Mouse (Mus musculus) adrenal gland, adult 8-10 months (tissue): ENCODE data around the gene Gfy. TPM values are rescaled to one million over a fixed set of nuclear protein-coding genes. Genes with fewer than 3 reads are reported as not detected.
"Not testable (repeated sequence)": the region's sequence is repeated elsewhere in the genome, so short reads cannot be mapped to it uniquely, and the experiment has no call there.

Experiments
- DNase-seq: peaks from one replicate; pipeline ENCODE4 v3.0.0; 2022
- total RNA-seq, 4 experiments: library from RNA; stranded (reverse); gene quantifications; 2 replicates each; pipeline ENCODE4 v1.2.4; 2022

Gene Gfy
- total RNA-seq, 4 experiments from 2014 or later = not detected

- DNase-seq = no peak
Measured at GRCm38 (mm10) chr7:45193406-45193805, 14.0 kb upstream of the Gfy start.

GRCm38 (mm10) chr7:45192585-45193310 lies 13.4 kb upstream of the Gfy start:
- no peak for DNase-seq

DNA sequence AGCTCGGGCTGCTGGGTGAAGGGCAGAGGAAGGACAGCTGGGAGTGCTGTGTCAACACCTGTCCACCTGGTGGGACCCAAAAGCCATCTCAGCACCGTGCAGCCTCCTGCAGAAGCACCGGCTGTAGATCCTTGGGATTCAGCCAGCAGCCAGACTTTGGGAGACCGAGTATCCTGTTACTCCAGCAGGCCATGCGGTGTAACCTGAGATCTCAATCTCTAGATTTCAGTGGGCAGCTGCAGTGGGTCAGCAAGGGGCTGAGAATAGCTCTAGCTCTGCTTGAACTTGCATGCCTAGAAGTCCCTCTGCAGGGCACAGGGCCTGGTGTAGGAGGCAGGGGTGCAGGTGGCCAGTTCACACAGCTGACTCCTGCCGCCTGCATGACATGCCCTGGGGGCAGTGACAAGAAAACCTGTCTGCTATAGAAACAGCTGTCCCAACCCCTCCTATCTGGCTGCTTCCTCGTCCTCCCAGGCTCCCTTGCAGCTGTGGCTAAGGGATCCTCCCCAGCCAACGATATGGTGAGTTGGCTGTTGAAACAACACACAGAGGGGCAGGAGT lies 12.5 kb upstream of the Gfy start:
- DNase-seq = no peak

DNA sequence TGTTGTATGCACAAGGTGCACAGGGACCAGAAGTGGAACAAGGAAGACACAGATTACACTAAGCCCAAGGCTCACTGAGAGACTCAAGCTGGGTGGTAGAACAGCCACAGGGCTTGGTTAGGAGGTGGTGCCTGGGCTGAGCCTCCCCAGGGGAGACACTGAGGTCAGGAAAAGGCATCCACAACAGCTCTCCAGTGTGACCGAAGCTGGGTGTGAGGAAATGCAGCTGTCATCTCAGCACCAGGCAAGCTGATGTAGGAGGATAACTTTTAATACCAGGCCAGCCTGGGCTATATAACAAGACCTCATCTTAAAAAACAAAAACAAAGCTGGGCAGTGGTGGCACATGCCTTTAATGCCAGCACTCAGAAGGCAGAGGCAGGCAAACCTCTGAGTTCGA lies 11.8 kb upstream of the Gfy start:
- DNase-seq = no peak

DNA sequence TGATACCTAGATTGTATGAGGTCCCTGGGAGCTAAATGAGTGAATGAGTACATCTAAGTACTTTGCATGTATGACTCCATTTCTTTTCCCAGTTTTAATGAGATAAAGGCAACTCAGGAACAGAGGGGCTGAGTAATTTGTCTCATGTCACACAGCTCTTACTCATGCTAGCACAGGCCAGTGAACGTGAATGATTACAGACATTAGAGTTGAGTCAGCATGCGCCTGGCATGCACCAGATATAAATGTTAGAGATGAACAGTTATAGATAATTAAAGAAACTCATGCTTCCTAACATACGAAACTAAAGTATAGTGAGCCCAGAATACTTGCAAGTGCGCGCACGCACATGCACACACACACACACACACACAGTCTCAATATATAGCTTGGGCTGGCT lies 10.8 kb upstream of the Gfy start:
- no peak for DNase-seq

GRCm38 (mm10) chr7:45189600-45189999 lies 10.2 kb upstream of the Gfy start:
- no peak for DNase-seq

DNA sequence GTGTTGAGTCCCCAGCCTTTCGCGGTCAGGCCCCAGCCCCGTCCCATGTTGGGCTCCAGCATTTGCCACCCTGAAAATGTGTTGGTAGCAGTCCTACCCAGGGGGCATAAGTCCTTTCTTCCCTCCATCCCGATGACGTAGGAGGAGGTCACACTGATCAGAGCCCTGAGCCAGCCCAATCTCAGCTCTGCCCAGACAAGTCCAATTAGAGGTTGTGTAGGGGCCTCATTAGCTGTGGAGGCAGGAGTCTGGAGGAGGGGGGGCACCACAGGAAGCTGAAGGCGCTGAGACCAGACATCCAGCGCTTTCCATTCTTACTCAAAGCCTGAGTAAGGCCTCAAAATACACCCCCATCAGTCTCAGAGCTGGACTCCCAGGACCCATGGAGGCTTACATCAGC lies 6.6 kb upstream of the Gfy start:
- DNase-seq = no peak

DNA sequence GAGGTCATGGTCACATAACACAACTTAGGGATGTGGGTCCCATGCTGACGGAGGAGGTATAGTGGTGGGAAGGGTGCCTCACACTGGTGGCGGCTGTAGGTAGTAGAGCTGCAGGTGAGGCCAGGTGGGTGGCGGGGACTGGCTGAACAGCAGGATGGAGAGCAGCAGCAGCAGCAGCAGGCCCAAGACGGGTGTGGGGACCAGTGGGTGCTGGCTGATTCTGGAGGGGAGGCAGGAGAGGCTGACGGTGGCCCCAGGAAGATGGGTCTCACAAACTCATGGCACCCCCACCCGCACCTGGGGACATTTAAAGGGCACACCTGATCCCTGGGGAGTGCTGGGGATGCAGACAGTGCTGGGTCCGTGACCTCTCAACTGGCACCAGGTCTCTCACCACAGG lies 4.3 kb upstream of the Gfy start:
- DNase-seq = no peak

DNA sequence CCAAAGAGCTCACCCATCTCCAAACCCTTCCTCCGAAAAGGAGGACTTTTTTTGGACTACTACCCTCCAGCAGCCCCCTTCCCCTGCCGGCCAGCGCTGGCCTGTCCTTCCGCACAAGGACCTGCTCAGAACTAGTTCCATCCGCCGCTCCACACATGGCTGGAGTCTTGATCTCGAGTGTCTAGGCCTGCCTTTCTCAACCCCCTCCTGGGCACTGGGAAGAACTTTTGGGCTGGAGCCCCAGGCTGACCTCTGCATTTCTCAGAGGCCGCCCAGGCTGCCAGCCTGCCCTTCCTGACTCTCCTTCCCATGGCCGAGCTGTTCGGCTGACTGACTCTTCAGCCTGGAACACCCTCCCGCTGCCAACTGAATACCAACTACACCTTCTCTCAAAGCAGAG lies 3.2 kb upstream of the Gfy start:
- no peak for DNase-seq

DNA sequence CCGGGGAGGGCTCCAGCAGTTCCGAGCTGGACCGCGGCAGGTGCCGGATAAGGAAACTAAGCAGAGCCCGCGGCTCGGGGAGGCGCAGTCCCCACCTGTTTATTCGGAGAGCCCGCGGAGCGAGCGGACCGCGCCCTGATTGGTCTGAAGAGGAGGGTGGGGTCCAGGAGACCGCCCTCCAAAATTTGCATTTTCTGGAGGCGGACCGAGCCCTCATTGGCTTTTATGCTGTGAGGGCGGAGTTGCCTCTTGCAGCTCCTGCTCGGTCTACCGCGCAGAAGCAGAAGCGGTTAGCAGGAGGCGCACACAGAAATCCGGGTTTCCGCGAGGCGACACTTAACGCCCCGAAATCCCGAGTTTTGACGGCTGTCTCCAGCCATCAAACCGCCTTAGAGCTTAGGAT lies 2.8 kb upstream of the Gfy start:
- DNase-seq = peak; percentile 82

DNA sequence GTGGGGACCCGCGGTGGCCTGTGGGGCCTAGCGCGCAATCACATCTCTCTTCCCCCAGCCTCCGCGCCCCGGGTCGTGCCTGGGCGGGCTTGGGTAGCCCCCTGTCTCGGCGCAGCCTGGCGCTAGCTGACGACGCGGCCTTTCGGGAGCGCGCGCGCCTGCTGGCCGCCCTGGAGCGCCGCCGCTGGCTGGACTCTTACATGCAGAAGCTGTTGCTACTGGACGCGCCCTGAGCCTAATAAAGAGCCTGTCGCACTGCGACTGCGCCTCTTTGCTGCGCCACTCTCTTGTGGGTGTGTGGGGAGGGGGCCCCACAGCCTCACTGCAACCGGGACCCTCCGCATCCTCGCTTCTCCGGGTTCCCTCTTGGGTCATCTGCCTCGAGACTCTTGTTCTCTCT lies 2.2 kb upstream of the Gfy start:
- DNase-seq = no peak

- DNase-seq = no peak
Measured at GRCm38 (mm10) chr7:45180896-45181477, 1.6 kb upstream of the Gfy start, which contains the start of gene Pth2. Gene Pth2 (plus strand): TSS chr7:45180995.

DNA sequence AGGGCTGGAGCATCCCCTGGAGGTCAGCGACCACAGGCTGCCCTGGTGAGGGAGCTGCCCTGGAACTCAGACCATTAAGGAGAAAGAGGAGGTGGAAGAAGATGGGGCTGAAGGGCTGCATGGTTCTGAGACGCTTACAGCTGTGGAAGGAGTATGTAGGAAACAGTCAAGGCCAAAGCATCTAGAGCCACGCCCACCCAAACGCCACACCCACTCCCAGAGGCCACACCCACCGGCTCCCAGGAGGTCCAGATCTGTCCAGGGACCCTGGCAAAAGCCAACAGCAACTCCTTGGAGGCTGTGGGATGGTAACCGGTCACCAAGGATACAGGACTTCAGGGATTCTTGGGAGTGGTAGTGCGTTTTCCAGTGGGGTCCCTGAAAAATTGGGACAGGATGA lies 819 bp downstream of the Gfy start:
- DNase-seq = no peak

DNA sequence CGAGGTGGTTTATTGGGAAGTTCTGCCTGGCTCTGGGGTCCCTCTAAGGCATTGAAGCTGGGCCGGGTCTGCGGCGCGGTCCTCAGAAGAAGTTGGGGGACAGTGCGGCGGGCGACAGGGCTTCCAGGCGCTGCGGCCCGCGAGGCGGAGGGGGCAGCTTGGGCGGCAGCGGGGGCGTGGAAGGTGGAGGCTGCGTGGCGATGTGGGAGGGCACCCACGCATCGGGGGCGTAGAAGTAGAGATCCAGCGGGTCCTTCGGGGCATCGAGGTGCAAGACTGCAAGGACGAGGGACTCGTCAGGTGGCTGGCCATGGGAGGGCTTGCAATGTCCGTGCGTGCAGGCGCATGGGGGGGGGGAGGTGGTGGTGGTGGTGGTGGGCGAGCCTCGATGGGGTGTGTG lies 3.0 kb downstream of the Gfy start:
- no peak for DNase-seq

DNA sequence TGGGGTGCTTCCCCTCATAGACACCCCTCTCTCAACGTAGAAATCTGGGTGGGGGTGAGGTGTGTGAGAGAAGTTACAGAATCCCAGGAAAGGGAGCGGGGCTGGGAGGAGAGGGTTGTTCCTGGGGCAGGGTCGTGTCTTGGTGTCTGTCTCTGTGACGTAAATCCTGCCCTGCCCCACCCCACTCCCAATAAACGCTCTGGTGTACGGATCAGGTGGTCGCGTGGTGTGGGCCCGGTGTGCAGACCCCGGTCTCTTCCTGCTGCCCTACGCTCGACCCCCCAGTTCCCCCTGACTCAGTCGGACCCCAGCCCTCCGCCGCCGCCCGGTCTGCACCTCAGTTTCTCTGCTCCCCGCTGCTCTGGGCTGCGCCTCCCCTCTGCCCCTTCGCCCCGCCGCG lies 3.4 kb downstream of the Gfy start:
- DNase-seq = no peak

GRCm38 (mm10) chr7:45175398-45175797 lies 4.0 kb downstream of the Gfy start:
- no peak for DNase-seq

DNA sequence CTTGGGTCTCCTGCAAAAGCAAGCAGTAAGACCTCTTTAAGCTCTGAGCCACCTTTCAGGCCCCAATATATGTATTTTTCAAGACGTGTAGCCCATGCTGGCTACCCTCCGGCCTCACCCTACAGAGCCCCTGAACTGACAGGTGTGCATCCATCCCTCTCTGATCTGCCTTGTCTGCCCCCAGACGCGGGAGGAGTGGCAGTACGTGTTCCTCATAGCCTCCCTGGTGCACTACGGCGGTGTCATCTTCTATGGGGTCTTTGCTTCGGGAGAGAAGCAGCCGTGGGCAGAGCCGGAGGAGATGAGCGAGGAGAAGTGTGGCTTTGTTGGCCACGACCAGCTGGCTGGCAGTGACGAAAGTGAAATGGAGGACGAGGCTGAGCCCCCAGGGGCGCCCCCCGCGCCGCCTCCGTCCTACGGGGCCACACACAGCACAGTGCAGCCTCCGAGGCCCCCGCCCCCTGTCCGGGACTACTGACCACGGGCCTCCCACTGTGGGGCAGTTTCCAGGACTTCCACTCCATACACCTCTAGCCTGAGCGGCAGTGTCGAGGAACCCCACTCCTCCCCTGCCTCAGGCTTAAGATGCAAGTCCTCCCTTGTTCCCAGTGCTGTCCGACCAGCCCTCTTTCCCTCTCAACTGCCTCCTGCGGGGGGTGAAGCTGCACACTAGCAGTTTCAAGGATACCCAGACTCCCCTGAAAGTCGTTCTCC lies 4.6 kb downstream of the Gfy start:
- DNase-seq = no peak

DNA sequence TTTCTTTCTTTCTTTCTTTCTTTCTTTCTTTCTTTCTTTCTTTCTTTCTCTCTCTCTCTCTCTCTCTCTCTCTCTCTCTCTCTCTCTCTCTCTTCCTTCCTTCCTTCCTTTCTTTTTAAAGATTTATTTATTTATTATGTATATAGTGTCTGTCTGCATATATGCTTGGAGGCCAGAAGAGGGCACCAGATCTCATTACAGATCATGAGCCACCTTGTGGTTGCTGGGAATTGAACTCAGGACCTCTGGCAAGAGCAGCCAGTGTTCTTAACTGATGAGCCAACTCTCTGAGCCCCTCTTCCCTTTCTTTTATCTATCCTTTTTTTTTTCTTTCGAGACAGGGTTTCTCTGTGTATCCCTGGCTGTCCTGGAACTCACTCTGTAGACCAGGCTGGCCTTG lies 5.6 kb downstream of the Gfy start:
- DNase-seq = not testable (repeated sequence)

DNA sequence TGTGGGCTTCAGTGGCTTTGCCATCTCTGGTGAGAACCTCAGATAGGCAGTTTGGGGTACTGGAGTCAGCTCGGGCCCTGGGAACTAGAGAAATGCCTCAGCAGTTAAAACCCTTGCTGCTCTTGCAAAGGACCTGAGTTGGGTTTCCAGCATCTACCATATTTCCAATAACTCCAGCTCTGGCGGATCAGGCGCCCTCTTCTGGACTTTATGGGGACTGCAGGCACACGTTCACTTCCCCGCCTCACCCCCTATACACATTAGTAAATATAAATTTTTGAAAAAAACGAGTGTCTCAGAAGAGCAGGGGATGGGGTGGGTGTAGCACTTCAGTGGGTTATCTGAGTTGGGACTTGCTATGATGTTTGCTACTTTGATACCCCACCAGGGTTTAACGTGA lies 6.4 kb downstream of the Gfy start:
- no peak for DNase-seq

GRCm38 (mm10) chr7:45169495-45169894 lies 9.9 kb downstream of the Gfy start:
- no peak for DNase-seq

- no peak for DNase-seq
Measured at GRCm38 (mm10) chr7:45168656-45169055, 10.7 kb downstream of the Gfy start.

- no peak for DNase-seq
Measured at GRCm38 (mm10) chr7:45167761-45168445, 11.5 kb downstream of the Gfy start.

- no peak for DNase-seq
Measured at GRCm38 (mm10) chr7:45166950-45167401, 12.4 kb downstream of the Gfy start.
